Mouse (Mus musculus) lung, embryonic 14.5 days (tissue): ENCODE measurements around the gene Smim20. TPM values are rescaled to one million over a fixed set of nuclear protein-coding genes. Genes with fewer than 3 reads are reported as not detected.

ENCODE experiments used
- ATAC-seq: fragments of 200-750 bp; cut with Nextera tagmentation; 2 replicates; pipeline ENCODE4 v1.8.0; 2017; ENCODE audit warnings: mild to moderate bottlenecking, moderate TSS enrichment, moderate library complexity; ENCODE audit not compliant: insufficient read depth
- DNase-seq: peaks from one replicate; pipeline ENCODE4 v3.0.0-alpha.2; 2015
- H3K27ac ChIP-seq: fragments of 300-500 bp; sonication (generic); 2 replicates; pipeline ENCODE4 v1.5.1; 2014; ENCODE audit warnings: low read depth, mild to moderate bottlenecking, moderate library complexity
- H3K27me3 ChIP-seq: fragments of 300-500 bp; sonication (generic); 2 replicates; pipeline ENCODE4 v1.6.1; 2014; ENCODE audit warnings: low read length, control low read depth; ENCODE audit not compliant: insufficient read depth
- H3K36me3 ChIP-seq: fragments of 300-500 bp; sonication (generic); 2 replicates; pipeline ENCODE4 v1.6.1; 2014; ENCODE audit warnings: control low read depth; ENCODE audit not compliant: insufficient read depth
- H3K4me1 ChIP-seq: fragments of 300-500 bp; sonication (generic); 2 replicates; pipeline ENCODE4 v1.6.1; 2014; ENCODE audit warnings: antibody characterized with exemption, control low read depth; ENCODE audit not compliant: insufficient read depth
- H3K4me2 ChIP-seq: fragments of 300-500 bp; sonication (generic); 2 replicates; pipeline ENCODE4 v1.6.1; 2014; ENCODE audit warnings: mild to moderate bottlenecking
- H3K4me3 ChIP-seq: fragments of 300-500 bp; sonication (generic); 2 replicates; pipeline ENCODE4 v1.5.1; 2014; ENCODE audit warnings: low read depth, low read length
- H3K9ac ChIP-seq: fragments of 300-500 bp; sonication (generic); 2 replicates; pipeline ENCODE4 v1.6.1; 2014
- H3K9me3 ChIP-seq: fragments of 300-500 bp; sonication (generic); 2 replicates; pipeline ENCODE4 v1.6.1; 2016; ENCODE audit warnings: low read depth, low read length, control low read depth
- CTCF ChIP-seq: IDR thresholded peaks from 2 replicates; pipeline ENCODE4 v1.5.1; 2016; ENCODE audit warnings: antibody characterized with exemption, low read depth
- WGBS: fragments of 180-500 bp; shearing (Covaris S2); extraction: QIAGEN DNeasy Blood & Tissue Kit; methylation state at CpG from one replicate; pipeline ENCODE4 v1.1.7; 2014; 5-methylcytosine and 5-hydroxymethylcytosine counted together
- polyA plus RNA-seq: library from polyadenylated mRNA; unstranded; fragments of >200 nt; fragmentation: Nextera tagmentation; extraction: Ambion mirVana; gene quantifications from 2 replicates; pipeline ENCODE4 v1.2.1, GENCODE M21; 2014

Gene Smim20
- polyA plus RNA-seq, 1 experiment from 2014 or later, result 98.3 TPM

- H3K27me3 ChIP-seq, result no peaks in the 10 kb centered on the region
- H3K9ac ChIP-seq, result no peak overlapping the region
- H3K4me2 ChIP-seq, result no peak overlapping the region
- TF ChIP-seq CTCF, result no peak
- 89% methylated on average over 3 of the region's 3 CpGs for WGBS
- H3K9me3 ChIP-seq, result no peaks in the 10 kb centered on the region
- H3K4me3 ChIP-seq, result no peak overlapping the region
- ATAC-seq (no peak), DNase-seq (no peak)
- no peaks in the 10 kb centered on the region for H3K4me1 ChIP-seq
- H3K36me3 ChIP-seq, result no peaks in the 10 kb centered on the region
- no peak overlapping the region for H3K27ac ChIP-seq
Measured at GRCm38 (mm10) chr5:53306864-53307263, 40.0 kb downstream of the Smim20 start.

- no peak for TF ChIP-seq CTCF
- H3K36me3 ChIP-seq, result no peaks in the 10 kb centered on the region
- no peak overlapping the region for H3K4me3 ChIP-seq
- no peak overlapping the region for H3K27ac ChIP-seq
- H3K4me1 ChIP-seq, result no peaks in the 10 kb centered on the region
- DNase-seq (no peak), ATAC-seq (no peak)
- H3K9me3 ChIP-seq, result no peaks in the 10 kb centered on the region
- H3K4me2 ChIP-seq, result no peak overlapping the region
- H3K9ac ChIP-seq, result no peak overlapping the region
- H3K27me3 ChIP-seq, result no peaks in the 10 kb centered on the region
- 73% methylated on average over 5 of the region's 5 CpGs for WGBS
Measured at GRCm38 (mm10) chr5:53307437-53307836, 40.6 kb downstream of the Smim20 start.

- H3K9ac ChIP-seq, result no peak overlapping the region
- WGBS, result 84% methylated on average over 13 of the region's 13 CpGs
- no peak overlapping the region for H3K27ac ChIP-seq
- no peaks in the 10 kb centered on the region for H3K36me3 ChIP-seq
- no peak overlapping the region for H3K4me3 ChIP-seq
- ATAC-seq (no peak), DNase-seq (no peak)
- no peak overlapping the region for H3K4me2 ChIP-seq
- no peaks in the 10 kb centered on the region for H3K27me3 ChIP-seq
- TF ChIP-seq CTCF, result no peak
- H3K4me1 ChIP-seq, result no peaks in the 10 kb centered on the region
- no peaks in the 10 kb centered on the region for H3K9me3 ChIP-seq
Measured at GRCm38 (mm10) chr5:53314404-53315167, 47.7 kb downstream of the Smim20 start.

GRCm38 (mm10) chr5:53315829-53316228 lies 48.9 kb downstream of the Smim20 start:
- WGBS, result 59% methylated on average over 2 of the region's 2 CpGs
- no peak for ATAC-seq
- Histone ChIP-seq H3K36me3 (no peaks in the 10 kb centered on the region), H3K4me2 (no peak overlapping the region), H3K9ac (no peak overlapping the region), H3K27me3 (no peaks in the 10 kb centered on the region), H3K4me3 (no peak overlapping the region), H3K9me3 (no peaks in the 10 kb centered on the region), H3K27ac (no peak overlapping the region), H3K4me1 (no peaks in the 10 kb centered on the region)
- no peak for DNase-seq
- peak; percentile 35; the same call in 1 of the 2 replicates for TF ChIP-seq CTCF

- no peak for DNase-seq
- Histone ChIP-seq H3K27me3 (no peaks in the 10 kb centered on the region), H3K27ac (no peak overlapping the region), H3K9me3 (no peaks in the 10 kb centered on the region), H3K4me1 (no peaks in the 10 kb centered on the region), H3K4me2 (no peak overlapping the region), H3K9ac (no peak overlapping the region), H3K36me3 (no peaks in the 10 kb centered on the region), H3K4me3 (no peak overlapping the region)
- WGBS, result 58% methylated on average over 3 of the region's 3 CpGs
- no peak for TF ChIP-seq CTCF
- no peak for ATAC-seq
Measured at GRCm38 (mm10) chr5:53317396-53317795, 50.5 kb downstream of the Smim20 start.

- no peak overlapping the region for H3K27ac ChIP-seq
- DNase-seq, result no peak
- no peaks in the 10 kb centered on the region for H3K36me3 ChIP-seq
- no peak overlapping the region for H3K4me3 ChIP-seq
- TF ChIP-seq CTCF, result no peak
- H3K4me2 ChIP-seq, result no peak overlapping the region
- ATAC-seq, result no peak
- no peaks in the 10 kb centered on the region for H3K4me1 ChIP-seq
- no peak overlapping the region for H3K9ac ChIP-seq
- H3K9me3 ChIP-seq, result no peaks in the 10 kb centered on the region
- no peaks in the 10 kb centered on the region for H3K27me3 ChIP-seq
- 68% methylated on average over 7 of the region's 7 CpGs for WGBS
Measured at GRCm38 (mm10) chr5:53317885-53318466, 51.1 kb downstream of the Smim20 start.

GRCm38 (mm10) chr5:53320331-53320730 lies 53.4 kb downstream of the Smim20 start:
- no peak for DNase-seq
- H3K4me2 ChIP-seq, result no peak overlapping the region
- H3K4me3 ChIP-seq, result no peak overlapping the region
- H3K4me1 ChIP-seq, result no peaks in the 10 kb centered on the region
- TF ChIP-seq CTCF, result no peak
- no peaks in the 10 kb centered on the region for H3K9me3 ChIP-seq
- H3K36me3 ChIP-seq, result no peaks in the 10 kb centered on the region
- ATAC-seq, result no peak
- no peak overlapping the region for H3K27ac ChIP-seq
- 37% methylated on average over 3 of the region's 3 CpGs for WGBS
- no peaks in the 10 kb centered on the region for H3K27me3 ChIP-seq
- H3K9ac ChIP-seq, result no peak overlapping the region
